Mouse (Mus musculus) mouse embryonic stem cell (cell line): ENCODE results near the gene Casp6.

Experiments used
- in situ Hi-C, 2 experiments: fragments of 300-500 bp; cut with MboI; formaldehyde crosslinking; loops; 1 replicate in 1 of 2; 3 replicates in 1 of 2; pipeline ENCODE4 v1.14.3; 2019 to 2020; ENCODE audit warnings: low sequenced_read_pairs in 2 of 2, low pct_unique_long_range_greater_than_20kb in 1 of 2, mixed read lengths in 1 of 2; ENCODE audit not compliant: unreplicated experiment in 1 of 2

Gene Casp6

GRCm38 (mm10) chr3:129901271-129901809 lies at the start of gene Casp6:
Gene Casp6, plus strand, starts transcription at chr3:129901425.
- in situ Hi-C loops = no loop called here

- in situ Hi-C loops = loop anchor here in 1 of 2 experiments (25.0 kb wide), 1 partner anchor 225 kb away; no protein-coding TSS in a partner anchor
Measured at GRCm38 (mm10) chr3:129862592-129862991, 38.6 kb upstream of the Casp6 start.

DNA sequence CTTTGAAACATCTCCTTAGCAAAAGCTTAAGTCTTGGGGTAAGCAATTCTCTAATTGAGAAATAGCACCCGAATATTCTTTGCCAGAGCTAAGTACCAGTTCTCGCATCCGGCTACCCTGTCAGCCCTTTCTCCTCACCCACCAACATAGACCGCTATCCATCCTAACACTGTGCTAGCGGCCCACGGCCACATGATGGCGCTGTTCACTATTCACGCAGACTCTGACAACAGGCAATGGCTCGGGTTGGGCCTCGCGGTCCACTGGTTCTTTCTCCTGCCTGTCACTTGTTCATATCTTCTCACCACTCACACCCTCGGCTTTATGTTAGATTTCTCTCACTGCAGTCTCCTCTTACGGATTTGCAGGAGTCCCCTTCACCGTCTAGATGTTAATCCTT lies 37.5 kb upstream of the Casp6 start:
- in situ Hi-C loops = loop anchor here in 1 of 2 experiments (25.0 kb wide), 1 partner anchor 224 kb away; no protein-coding TSS in a partner anchor

DNA sequence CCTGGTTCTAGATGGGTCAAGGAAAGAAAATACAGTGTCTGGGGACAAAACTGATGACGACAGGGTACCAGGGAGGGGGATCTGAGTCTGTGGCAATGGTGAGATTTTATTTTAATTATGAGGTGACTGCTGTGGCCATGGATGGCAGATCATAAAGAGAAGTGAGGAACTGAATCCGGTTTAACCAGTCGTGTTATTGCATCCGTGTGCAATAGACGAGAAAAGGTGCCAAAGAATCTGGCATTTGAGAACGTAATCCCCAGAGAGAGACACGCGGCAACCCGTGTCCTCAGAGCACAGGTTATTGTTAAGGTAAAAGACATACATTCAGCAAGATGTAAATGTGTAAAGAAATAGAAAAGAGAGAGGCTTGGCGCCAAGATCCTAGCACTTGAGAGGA lies 23.9 kb upstream of the Casp6 start:
- in situ Hi-C loops = no loop called here

DNA sequence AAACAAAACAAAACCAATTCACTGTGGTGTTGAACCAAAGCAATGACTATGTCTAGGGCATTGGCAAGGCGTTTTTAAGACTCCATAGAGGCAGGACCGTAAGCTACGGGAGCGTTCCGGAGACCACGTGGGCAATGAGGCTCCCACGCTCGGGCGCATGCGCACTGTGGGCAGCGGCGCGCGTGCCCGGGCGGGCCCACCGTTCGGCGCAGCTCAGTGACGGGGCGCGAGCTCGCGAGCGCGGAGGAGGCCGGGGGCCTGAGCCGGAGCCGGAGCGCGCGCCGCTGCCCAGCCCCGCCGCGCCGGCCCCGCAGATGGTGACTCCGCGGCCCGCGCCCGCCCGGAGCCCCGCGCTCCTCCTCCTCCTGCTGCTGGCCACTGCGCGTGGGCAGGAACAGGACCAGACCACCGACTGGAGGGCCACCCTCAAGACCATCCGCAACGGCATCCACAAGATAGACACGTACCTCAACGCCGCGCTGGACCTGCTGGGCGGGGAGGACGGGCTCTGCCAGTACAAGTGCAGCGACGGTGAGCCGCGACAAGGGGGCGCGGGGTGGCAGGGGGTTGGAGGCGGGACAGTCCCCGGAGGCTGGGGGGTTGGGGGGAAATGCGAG lies 22.7 kb upstream of the Casp6 start, which contains the start of gene Pla2g12a:
TSS of gene Pla2g12a (plus strand) at position 202 of the 617 bp plus-strand sequence.
- in situ Hi-C loops = no loop called here

- in situ Hi-C loops = no loop called here
Measured at GRCm38 (mm10) chr3:129879131-129879757, 22.0 kb upstream of the Casp6 start.

GRCm38 (mm10) chr3:129879913-129880312 lies 21.3 kb upstream of the Casp6 start:
- in situ Hi-C loops = no loop called here

DNA sequence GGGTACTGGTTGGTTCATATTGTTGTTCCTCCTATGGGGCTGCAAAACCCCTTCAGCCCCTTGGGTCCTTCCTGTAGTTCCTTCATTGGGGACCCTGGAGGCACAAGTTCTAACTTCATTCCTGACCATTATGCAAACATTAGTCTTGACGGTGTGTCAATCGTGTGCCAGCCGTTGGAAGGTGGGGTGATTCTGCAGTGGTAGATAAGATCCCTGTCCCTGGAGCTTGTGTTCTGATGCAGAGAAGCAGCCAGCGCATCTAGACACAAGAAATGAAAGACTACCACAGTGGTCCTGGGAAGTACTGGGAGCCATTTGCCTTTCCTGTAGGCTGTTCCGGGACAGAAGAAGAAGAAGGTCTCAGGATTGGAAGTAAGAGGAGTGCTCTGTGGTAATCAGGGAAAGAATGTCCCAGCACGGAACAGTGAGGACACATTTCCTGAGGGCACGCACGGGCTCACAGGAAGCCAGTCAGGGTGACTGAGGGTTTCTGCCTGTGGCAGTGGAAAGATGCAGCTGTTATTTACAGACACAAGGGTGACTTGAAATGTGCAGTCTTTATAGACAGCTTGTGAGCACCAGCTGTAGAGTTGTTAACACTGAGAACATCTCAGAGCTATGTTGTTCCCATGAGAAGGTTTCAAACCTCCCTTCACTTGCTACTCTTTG lies 20.2 kb upstream of the Casp6 start:
- in situ Hi-C loops = no loop called here

- in situ Hi-C loops = no loop called here
Measured at GRCm38 (mm10) chr3:129885577-129885976, 15.6 kb upstream of the Casp6 start.

DNA sequence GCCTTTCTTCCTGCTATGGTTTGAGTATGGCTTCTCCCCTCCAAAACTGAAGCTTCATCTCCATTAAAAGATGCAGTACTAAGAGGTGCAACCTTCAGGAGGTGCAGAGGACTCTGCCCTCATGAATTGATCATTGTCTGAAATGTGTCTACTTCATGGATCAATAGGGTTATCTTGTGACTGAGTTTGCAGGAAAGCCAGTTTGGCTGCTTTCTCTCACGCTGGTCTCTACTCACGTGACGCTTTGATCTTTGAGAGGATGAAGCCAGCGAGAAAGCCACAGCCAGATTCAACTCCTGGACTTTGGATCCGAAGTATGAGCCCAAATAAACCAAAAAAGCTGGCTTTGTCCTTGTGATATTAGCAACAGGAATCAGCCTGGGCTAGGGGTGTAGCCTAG lies 14.8 kb upstream of the Casp6 start:
- in situ Hi-C loops = no loop called here

- in situ Hi-C loops = no loop called here
Measured at GRCm38 (mm10) chr3:129887779-129888517, 13.3 kb upstream of the Casp6 start.

- in situ Hi-C loops = no loop called here
Measured at GRCm38 (mm10) chr3:129892003-129892402, 9.2 kb upstream of the Casp6 start.

- in situ Hi-C loops = no loop called here
Measured at GRCm38 (mm10) chr3:129893143-129893542, 8.1 kb upstream of the Casp6 start.

GRCm38 (mm10) chr3:129896591-129896990 lies 4.6 kb upstream of the Casp6 start:
- in situ Hi-C loops = no loop called here

DNA sequence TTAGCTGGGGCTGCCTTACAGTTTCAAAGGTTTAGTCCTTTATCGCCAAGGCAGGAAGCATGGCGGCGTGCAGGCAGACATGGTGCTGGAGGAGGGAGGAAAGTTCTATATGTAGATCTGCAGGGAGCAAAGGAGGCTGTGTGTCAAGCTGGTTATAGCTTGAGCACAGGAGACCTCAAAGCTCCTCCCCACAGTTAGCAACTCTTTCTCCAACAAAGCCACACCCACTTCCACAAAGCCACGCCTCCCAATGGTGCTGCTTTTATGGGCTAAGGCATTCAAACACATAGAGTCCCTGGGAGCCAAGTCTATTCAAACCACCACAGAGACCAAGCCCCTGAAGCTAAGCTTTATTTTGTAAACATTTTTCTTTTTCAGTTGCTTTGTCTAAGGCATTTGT lies 2.3 kb upstream of the Casp6 start:
- in situ Hi-C loops = no loop called here

GRCm38 (mm10) chr3:129903369-129903768 lies 2.1 kb downstream of the Casp6 start:
- in situ Hi-C loops = no loop called here

- in situ Hi-C loops = no loop called here
Measured at GRCm38 (mm10) chr3:129903866-129904265, 2.6 kb downstream of the Casp6 start.

DNA sequence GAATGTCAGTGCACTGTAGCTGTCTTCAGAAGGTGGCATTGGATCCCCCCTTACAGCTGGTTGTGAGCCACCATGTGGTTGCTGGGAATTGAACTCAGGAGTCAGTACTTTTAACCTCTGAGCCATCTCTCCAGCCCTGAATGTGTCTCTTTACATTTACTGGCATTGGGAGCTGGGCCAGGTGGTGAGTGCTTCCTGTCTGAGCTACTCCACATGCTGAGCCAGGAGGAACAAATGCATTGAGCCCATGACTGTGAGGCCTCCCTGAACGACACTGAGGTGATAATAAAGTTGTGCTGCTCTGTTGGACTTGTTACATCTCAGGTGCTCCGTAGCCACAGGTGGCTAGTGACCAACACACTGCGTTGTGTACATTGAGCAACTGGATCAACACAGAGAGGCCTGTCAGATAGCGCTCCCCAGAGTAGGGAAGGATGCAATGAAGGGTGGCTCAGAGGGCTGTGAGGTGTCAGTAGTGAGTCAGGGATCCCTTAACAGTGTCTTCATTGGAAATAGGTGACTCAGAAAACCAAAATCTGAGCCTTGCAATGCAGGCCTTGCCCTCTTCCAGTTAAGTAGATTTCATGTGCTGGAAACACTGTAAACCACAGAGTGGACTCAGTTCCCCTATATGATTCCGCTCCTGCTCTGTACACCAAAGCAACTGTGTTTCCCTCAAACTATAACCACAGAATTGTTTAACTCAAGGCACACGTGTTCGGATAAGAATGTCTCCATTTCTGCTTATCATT lies 3.3 kb downstream of the Casp6 start:
- in situ Hi-C loops = no loop called here
